Mouse (Mus musculus): ENCODE data around the gene Kcng3.

DNA sequence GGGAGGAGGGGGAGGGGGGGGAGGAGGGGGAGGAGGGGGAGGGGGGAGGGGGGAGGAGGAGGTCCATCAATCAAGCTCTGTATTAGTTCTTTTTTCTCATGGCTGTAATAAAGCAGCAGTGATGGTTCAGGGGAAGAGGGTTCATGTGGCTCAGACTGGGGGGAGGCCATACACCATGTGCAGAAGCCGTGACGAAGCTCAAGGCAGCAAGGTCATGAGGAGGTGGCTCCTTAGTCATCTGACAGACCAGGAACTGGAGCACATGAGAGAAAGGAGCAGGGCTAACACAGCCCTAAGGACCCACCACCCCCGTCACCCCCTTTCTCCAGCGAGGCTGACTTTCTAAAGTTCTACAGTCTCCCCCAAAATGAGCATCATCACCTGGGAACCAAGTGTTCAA lies 22.2 kb downstream of the Kcng3 start:
- TF ChIP-seq CTCF (IDR thresholded peaks at IDR 0.05; ENCODE audit: low read depth), result no peak
- TF ChIP-seq EP300 (IDR thresholded peaks at IDR 0.05; ENCODE audit: low read depth), result no peak

Measured in liver, postnatal 0 days (tissue).